Mouse (Mus musculus) E14TG2a.4 (cell line): Measurements from ENCODE around the gene 2010111I01Rik.

Experiments used
- CTCF ChIP-seq: conservative IDR thresholded peaks from 2 replicates; pipeline ENCODE4 v1.5.1; 2014; ENCODE audit warnings: low read length
- NANOG ChIP-seq: IDR thresholded peaks from 2 replicates; pipeline ENCODE4 v1.6.1; 2014; ENCODE audit warnings: borderline replicate concordance, low read length, mixed read lengths

- TF ChIP-seq CTCF (no peak), NANOG (no peak)
These were observed 279.7 kb downstream of the 2010111I01Rik start for GRCm38 (mm10) chr13:63244425-63244824.
